Mouse (Mus musculus): ENCODE measurements around the gene Pxt1.

Pxt1 gene

DNA sequence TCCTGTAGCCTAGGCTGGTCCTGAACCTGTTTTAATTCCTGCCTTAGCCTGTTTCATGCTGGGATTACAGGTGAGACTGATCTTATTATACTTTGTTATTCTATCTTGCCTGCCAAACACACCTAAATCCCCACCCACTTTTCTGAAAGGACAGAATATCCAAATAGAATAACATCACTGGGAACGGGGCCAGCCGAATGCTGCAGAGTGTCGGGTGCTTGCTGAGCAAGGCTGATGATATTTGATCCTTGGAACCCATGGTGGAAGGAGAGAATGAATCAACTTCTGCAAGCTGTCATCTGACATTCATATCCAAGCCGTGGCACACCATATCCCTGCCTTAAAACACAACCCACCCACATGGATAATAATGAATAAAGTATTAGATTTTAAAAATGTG is 5.0 kb upstream of the Pxt1 start:
- no peak for DNase-seq (ENCODE audit: extremely low read depth, insufficient read length, low spot score)

- DNase-seq (ENCODE audit: extremely low read depth, insufficient read length, low spot score): no peak
Observed at GRCm38 (mm10) chr17:28947011-28947939, 3.6 kb upstream of the Pxt1 start.

GRCm38 (mm10) chr17:28944481-28944880 is 841 bp upstream of the Pxt1 start:
- no peak for DNase-seq (ENCODE audit: extremely low read depth, insufficient read length, low spot score)

GRCm38 (mm10) chr17:28942101-28942500 is 1.5 kb downstream of the Pxt1 start:
- no peak for DNase-seq (ENCODE audit: extremely low read depth, insufficient read length, low spot score)

- DNase-seq (ENCODE audit: extremely low read depth, insufficient read length, low spot score): no peak
Observed at GRCm38 (mm10) chr17:28940776-28941555, 2.7 kb downstream of the Pxt1 start.

DNA sequence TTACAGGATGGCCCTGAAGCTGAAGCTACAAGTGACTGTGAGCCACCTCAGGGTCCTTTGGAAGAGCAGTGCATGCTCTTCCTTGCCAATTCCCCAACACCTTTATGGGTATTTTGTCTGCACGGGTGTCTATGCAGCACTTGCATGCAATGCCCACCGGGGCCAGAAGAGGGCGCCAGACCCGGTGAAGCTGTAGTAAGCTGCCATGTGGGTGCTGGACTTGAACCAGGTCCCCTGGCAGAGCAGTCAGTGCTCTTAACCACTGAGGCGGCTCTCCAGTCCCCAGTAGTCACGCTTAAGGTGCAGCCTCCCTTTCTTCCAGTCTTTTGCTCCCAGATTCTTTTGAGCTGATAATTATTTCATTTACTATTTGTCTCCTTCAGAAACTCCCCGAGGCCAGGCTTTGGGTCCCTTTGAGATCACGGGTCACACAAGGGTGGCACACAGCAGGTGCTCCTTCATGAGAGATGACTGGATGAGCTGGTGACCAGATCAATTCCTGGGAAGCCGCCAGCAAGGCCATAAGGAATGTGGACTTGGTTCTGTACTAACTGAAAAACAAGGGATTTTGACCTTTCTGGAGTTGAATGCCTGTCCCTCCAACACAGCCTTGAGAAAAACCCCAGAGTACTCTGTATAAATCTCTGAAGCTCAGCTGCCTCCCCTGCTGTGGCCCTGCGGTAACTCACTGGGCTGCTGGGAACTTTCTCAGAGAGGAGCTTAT is 6.9 kb downstream of the Pxt1 start:
- DNase-seq (ENCODE audit: extremely low read depth, insufficient read length, low spot score): no peak

DNA sequence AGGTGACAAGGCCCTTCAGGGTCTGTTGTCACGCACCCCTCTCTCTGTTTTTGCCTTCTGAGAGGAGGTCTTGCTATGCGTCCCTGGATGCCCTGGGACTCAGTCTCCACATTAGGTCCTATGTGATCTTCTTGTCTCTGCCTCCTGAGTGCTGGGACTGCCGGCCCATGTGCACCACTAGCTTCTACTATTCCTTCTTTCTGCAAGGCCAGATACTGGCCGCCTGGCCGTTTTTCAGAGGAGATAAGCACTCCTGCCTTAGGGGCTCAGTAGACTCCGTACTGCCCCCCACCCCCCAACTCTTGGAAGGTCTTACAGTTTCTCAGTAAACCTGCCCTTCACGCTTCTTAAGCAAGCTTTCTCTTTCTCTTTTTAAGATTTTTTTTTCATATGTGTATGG is 7.5 kb downstream of the Pxt1 start:
- no peak for DNase-seq (ENCODE audit: extremely low read depth, insufficient read length, low spot score)

DNA sequence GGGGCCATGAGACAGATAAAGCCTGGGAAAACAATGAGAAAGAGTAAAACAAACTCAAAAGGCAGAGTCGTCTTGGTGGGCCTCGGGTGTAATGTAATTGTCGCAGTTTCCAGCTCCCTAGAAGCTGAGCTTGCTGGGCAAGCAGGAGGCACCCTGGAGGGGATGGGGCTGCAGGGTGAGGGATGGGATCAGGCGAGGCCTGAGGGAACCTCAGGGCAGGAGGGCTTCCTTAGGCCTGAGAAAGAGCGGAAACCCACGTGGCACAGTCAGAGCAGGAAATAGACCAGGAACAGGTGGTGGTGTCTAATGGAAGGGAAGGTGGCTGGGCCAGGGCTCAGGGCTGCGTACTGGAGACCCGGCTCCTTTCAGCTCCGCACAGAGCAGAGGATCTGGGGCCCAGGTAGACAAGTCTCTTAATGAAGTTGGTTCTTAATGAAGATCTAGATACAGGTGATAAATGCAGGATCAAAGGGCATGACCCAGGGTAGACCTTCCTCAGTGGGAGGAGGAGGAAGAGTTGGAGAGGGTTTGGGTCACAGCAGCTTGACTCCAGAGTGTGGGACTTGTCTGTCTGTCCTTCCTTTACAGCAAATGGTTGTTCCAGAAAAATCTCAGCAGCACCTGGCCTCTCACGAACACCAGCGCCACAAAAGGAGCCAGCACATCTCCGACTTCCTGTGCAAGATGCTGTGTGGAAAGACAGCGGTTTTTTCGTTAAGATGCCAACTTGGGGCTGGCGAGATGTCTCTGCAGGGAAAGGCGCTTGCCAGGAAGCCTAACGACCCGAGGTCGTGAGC is 9.3 kb downstream of the Pxt1 start:
- DNase-seq (ENCODE audit: extremely low read depth, insufficient read length, low spot score): no peak

DNA sequence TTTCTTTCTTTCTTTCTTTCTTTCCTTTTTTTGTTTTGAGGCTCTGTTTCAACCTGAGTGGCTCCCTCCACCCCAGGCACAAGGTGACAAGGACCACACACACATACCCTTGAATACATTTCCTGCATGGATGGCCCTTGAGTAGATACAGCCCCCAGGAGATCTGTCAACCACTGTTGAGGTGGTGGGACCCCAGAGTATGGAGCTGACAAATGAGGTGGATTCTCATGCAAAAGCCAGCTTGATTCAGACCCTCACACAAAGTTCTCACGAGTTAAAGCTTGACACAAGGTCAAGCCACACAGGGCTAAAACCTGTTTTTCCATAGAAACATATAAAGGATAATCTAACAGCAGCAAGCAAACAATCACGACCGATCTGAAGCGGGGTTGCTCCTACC is 11.4 kb downstream of the Pxt1 start:
- no peak for DNase-seq (ENCODE audit: extremely low read depth, insufficient read length, low spot score)

DNA sequence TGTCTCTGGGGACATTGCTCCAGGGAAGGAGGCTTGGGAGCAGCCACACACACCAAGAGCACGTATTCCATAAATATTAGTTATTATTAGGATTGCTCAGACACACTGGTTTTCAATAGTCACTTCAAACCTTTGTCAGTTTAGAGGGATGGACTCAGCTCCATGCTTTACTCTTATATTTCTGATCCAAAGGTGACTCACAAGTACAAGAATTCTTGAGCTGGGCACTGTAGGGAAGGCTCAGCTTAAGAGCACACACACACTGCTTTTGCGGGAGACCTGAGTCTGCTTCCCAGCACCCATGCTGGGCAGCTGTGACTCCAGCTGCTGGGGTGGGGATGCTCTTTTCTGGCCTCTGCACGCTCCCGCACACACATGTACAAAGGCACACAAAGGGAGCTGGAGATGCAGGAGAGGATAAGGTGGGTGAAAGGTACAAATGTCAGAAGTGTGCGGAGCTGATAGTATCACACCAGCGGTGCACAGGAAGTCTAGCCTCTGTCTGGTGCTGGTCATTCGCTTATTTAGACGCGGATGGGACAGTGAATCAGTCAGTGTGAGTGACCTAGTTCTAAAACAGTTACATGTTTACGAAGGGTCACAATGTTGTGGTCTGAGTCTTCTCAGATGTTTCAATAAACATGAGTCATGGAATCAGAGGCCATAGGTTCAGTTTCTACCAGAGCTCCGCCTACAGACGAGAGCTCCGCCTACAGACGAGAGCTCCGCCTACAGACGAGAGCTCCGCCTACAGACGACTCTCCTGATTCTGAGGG is 12.0 kb downstream of the Pxt1 start:
- peak; percentile 34 for DNase-seq (ENCODE audit: extremely low read depth, insufficient read length, low spot score)

GRCm38 (mm10) chr17:28930392-28931074 is 13.1 kb downstream of the Pxt1 start:
- DNase-seq (ENCODE audit: extremely low read depth, insufficient read length, low spot score): peak; percentile 54

DNA sequence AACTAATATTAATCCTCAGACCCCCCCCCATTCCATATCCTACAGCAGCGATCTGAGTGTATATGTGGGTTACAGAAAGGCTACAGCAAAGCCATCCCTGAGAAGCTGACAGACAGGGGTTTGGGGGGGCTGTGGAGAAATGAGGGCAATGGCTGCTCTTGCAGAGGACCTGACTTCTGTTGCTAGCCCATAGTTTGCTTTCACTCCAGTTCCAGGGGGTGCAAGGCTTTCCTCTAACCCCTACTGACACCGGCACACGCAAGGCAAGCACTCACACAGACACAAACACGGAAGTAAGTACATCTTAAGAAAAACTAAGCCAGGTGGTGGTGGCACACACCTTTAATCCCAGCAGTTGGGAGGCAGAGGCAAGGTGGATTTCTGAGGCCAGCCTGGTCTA is 14.3 kb downstream of the Pxt1 start:
- no peak for DNase-seq (ENCODE audit: extremely low read depth, insufficient read length, low spot score)

GRCm38 (mm10) chr17:28928004-28928403 is 15.6 kb downstream of the Pxt1 start:
- DNase-seq (ENCODE audit: extremely low read depth, insufficient read length, low spot score): no peak

DNA sequence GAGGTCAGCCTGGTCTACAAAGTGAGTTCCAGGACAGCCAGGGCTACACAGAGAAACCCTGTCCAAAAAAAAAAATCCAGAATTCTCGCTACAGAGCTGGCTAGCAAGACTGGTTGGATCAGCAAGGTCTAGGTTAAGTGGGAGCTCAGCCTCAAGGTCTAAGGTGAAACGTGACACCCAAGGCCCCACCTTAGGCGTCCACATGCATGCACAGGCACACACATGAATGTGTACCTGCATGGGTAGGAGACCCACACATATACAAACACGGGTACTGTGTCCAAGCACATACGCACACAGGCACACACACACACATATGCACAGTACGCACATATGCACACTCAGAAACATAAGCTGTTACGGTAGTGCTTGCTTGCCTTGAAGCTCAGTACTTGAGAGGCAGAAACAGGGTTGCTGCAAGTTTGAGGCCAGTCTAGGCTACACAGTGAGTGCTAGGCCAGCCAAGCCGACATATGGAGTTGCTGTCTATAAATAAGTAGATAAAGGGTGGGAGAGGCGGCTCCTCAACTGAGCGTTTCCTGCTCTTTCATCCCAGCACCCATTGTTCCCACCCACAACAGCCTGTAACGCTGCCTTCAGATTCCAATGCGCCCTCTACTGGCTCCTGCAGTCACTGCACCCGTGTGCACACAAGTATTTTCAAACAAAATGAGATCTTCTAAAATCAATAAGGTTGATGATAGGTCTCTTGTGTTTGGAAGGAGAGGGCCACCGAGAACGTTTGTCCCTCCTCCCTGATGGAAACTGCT is 16.6 kb downstream of the Pxt1 start:
- DNase-seq (ENCODE audit: extremely low read depth, insufficient read length, low spot score): no peak

DNA sequence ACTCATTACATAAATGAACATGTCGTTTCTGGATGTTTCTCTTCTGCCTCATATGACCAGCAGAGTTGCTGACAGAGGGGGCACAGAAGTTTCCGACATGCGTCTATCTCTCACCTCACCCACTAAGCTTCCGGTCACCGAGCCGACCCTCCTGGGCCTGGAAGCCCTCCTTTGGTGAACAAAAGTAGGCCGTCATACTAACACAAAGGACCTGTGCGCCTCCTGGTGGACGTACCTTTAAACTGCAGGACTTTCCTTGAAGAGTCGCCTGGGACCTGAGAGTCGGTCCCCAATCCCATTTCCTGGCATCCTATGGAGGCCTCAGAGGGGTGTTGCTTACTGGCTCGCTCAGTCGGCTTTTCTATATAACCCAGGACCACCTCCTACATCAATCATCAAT is 17.3 kb downstream of the Pxt1 start:
- peak; percentile 45 for DNase-seq (ENCODE audit: extremely low read depth, insufficient read length, low spot score)

GRCm38 (mm10) chr17:28924957-28925595 is 18.6 kb downstream of the Pxt1 start:
- peak; percentile 42 for DNase-seq (ENCODE audit: extremely low read depth, insufficient read length, low spot score)

DNA sequence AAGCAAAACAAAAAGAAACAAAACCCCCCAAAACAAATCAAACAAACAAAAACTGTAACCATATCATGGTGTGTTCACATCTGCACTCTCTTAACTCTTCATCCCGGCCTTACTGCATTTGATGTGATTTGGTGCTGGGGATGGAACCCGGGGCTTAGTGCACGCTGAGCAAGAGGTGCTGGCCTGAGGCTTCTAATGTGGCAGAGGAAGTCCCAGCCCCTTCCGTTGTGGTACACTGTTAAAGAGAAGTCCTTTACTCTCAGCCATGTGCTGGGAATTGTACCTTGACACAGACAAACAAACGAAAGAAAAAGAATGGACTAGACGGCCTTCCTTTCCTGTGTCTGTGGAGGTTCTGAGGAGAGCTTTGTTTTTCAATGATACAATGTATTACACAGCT is 21.5 kb downstream of the Pxt1 start:
- no peak for DNase-seq (ENCODE audit: extremely low read depth, insufficient read length, low spot score)

DNA sequence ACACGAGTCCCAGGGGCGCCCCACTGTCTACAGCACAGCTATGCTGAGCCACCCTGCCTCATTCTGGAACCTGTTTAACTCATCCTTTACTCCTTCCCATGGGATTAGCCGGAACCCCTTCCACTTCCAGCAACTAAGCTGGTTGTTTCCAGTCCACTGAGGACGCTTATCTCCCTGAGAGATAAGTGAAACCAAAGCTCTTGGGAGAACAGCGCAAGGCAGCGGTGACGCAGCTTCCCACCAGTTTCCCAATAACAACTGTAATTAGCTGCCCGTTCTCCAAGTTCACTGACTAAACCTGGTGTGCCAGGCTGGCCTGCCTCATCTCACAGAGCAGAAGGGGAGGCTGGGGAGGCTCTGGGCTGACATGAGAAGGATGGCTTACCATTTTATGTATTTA is 22.6 kb downstream of the Pxt1 start:
- no peak for DNase-seq (ENCODE audit: extremely low read depth, insufficient read length, low spot score)
